Mouse (Mus musculus): ENCODE data around the gene Dip2b. TPM values are rescaled to one million over a fixed set of nuclear protein-coding genes. Genes with fewer than 3 reads are reported as not detected.

The Dip2b gene
- total and polyA plus RNA-seq, 3 experiments = 13.9 to 68.9 (median 15.4) TPM

- H3K79me2 ChIP-seq (ENCODE audit: control insufficient read depth, insufficient read depth, low read length, poor library complexity) = peaks cover 41% of the 10 kb centered on the region
- H3K4me1 ChIP-seq (ENCODE audit: control insufficient read depth in 1 of 2, insufficient read depth in 2 of 2, low read length in 2 of 2) = peaks cover 2 to 9% of the 10 kb centered on the region in 2 experiments
- H3K27me3 ChIP-seq (ENCODE audit: control insufficient read depth in 1 of 2, insufficient read depth in 2 of 2, low read length in 2 of 2) = no peaks in the 10 kb centered on the region
- H3K27ac ChIP-seq (ENCODE audit: control insufficient read depth, low read depth, low read length) = no peak overlapping the region
- no peaks in the 10 kb centered on the region for H3K9me3 ChIP-seq (replicated peaks; ENCODE audit: insufficient read depth, low read length)
- no peak for TF ChIP-seq ZKSCAN1 (IDR thresholded peaks at IDR 0.05; ENCODE audit: low read depth, low read length)
- no peak for TF ChIP-seq RCOR1 (IDR thresholded peaks at IDR 0.05; ENCODE audit: low read depth, low read length)
- no peak for TF ChIP-seq GATA1 (IDR thresholded peaks at IDR 0.05; ENCODE audit: low read depth, low read length)
- no peak for TF ChIP-seq MAX (IDR thresholded peaks at IDR 0.05; ENCODE audit: low read length)
- no peak for TF ChIP-seq USF2 (IDR thresholded peaks at IDR 0.05; ENCODE audit: borderline replicate concordance in 1 of 2, insufficient read depth in 1 of 2, low read depth in 1 of 2, low read length in 2 of 2)
- TF ChIP-seq GABPA (IDR thresholded peaks at IDR 0.05; ENCODE audit: low read depth, low read length) = no peak
- no peak for TF ChIP-seq NELFE (IDR thresholded peaks at IDR 0.05; ENCODE audit: low read depth, low read length)
- TF ChIP-seq TBP (IDR thresholded peaks at IDR 0.05; ENCODE audit: low read depth, low read length) = no peak
- TF ChIP-seq SMC3 (IDR thresholded peaks at IDR 0.05; ENCODE audit: low read depth, low read length) = no peak
- peaks cover 36 to 62% of the 10 kb centered on the region in 2 experiments for H3K36me3 ChIP-seq (ENCODE audit: control insufficient read depth in 1 of 2, insufficient read depth in 2 of 2, low read length in 2 of 2)
- H3K9ac ChIP-seq (ENCODE audit: control insufficient read depth, low read depth, low read length, poor library complexity, severe bottlenecking) = no peak overlapping the region
- no peak for DNase-seq (ENCODE audit: low read depth, low spot score)
- no peak overlapping the region for H3K4me3 ChIP-seq (ENCODE audit: control insufficient read depth in 1 of 2, insufficient read depth in 1 of 2, low read depth in 2 of 2, low read length in 2 of 2)
Observed at GRCm38 (mm10) chr15:100236952-100237351, 198.5 kb downstream of the Dip2b start.

DNA sequence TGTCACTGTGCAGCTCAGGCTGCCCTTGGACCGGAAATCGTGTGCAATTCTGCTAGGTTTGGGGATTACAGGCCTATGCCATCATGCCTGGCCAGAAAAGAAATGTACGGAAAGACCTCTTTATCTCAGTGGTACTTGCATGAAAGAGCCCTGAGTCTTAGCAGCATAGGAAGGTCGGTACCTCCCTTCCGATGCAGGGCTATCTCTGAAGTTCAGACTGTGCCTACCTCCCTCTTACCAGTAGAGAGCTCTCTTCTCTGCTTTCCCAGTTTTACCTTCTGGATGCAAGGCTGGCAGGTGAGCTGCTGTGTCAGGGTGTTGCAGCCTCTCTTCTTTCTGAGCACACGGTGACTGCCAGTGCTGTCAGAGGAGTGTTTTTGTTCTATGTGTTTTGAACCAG lies 203.3 kb downstream of the Dip2b start:
- Histone ChIP-seq H3K79me2 (ENCODE audit: control insufficient read depth, insufficient read depth, low read length, poor library complexity) (peaks cover 27% of the 10 kb centered on the region), H3K36me3 (ENCODE audit: control insufficient read depth in 1 of 2, insufficient read depth in 2 of 2, low read length in 2 of 2) (peaks cover under 1 to 61% of the 10 kb centered on the region in 2 experiments; a peak in 3 of 4 replicates), H3K27me3 (ENCODE audit: control insufficient read depth in 1 of 2, insufficient read depth in 2 of 2, low read length in 2 of 2) (no peaks in the 10 kb centered on the region), H3K4me3 (ENCODE audit: control insufficient read depth in 1 of 2, insufficient read depth in 1 of 2, low read depth in 2 of 2, low read length in 2 of 2) (no peak overlapping the region), H3K4me1 (ENCODE audit: control insufficient read depth in 1 of 2, insufficient read depth in 2 of 2, low read length in 2 of 2) (no peaks in the 10 kb centered on the region), H3K9ac (ENCODE audit: control insufficient read depth, low read depth, low read length, poor library complexity, severe bottlenecking) (no peak overlapping the region), H3K27ac (ENCODE audit: control insufficient read depth, low read depth, low read length) (no peak overlapping the region), H3K9me3 (replicated peaks; ENCODE audit: insufficient read depth, low read length) (no peaks in the 10 kb centered on the region)
- TF ChIP-seq MEF2A (IDR thresholded peaks at IDR 0.05; ENCODE audit: extremely low read depth, insufficient replicate concordance, low read depth, low read length, poor library complexity, severe bottlenecking) = no peak
- no peak for TF ChIP-seq RAD21 (IDR thresholded peaks at IDR 0.05; ENCODE audit: low read depth, low read length)
- no peak for TF ChIP-seq ELF1 (IDR thresholded peaks at IDR 0.05; ENCODE audit: low read depth, low read length)
- no peak for TF ChIP-seq EP300 (IDR thresholded peaks at IDR 0.05; ENCODE audit: low read depth in 1 of 2, low read length in 2 of 2)
- TF ChIP-seq JUND (IDR thresholded peaks at IDR 0.05; ENCODE audit: low read depth, low read length) = no peak
- no peak for TF ChIP-seq TBP (IDR thresholded peaks at IDR 0.05; ENCODE audit: low read depth, low read length)
- no peak for TF ChIP-seq ETS1 (IDR thresholded peaks at IDR 0.05; ENCODE audit: low read depth, low read length)
- no peak for TF ChIP-seq SIN3A (IDR thresholded peaks at IDR 0.05; ENCODE audit: low read length)
- no peak for TF ChIP-seq MYB (IDR thresholded peaks at IDR 0.05; ENCODE audit: low read depth, low read length)
- no peak for TF ChIP-seq ZNF384 (IDR thresholded peaks at IDR 0.05; ENCODE audit: low read depth, low read length)
- TF ChIP-seq CHD1 (IDR thresholded peaks at IDR 0.05; ENCODE audit: low read depth, low read length) = no peak
- TF ChIP-seq USF1 (IDR thresholded peaks at IDR 0.05; ENCODE audit: low read depth, low read length) = no peak
- DNase-seq (ENCODE audit: low read depth, low spot score) = no peak
